Mouse (Mus musculus) MEL (cell line): Measurements from ENCODE around the gene Arl5b.

ENCODE experiments used
- CTCF ChIP-seq, 3 experiments: IDR thresholded peaks in 2 of 3; conservative IDR thresholded peaks in 1 of 3; 2 replicates each; pipeline ENCODE4 v1.5.1; 2011 to 2012; ENCODE audit warnings: low read length in 3 of 3, low read depth in 2 of 3, mild to moderate bottlenecking in 2 of 3, improper control_type of control experiment in 1 of 3, inconsistent platforms in 1 of 3, mixed read lengths in 1 of 3, moderate library complexity in 1 of 3; ENCODE audit not compliant: control insufficient read depth in 1 of 3, insufficient read depth in 1 of 3, poor library complexity in 1 of 3, severe bottlenecking in 1 of 3
- POLR2AphosphoS5 ChIP-seq: IDR thresholded peaks from 2 replicates; pipeline ENCODE4 v1.6.1; 2012; ENCODE audit warnings: low read depth, borderline replicate concordance, mild to moderate bottlenecking, inconsistent platforms, low read length, moderate library complexity, mixed read lengths
- TCF12 ChIP-seq: IDR thresholded peaks from 2 replicates; pipeline ENCODE4 v1.6.1; 2014; ENCODE audit warnings: low read depth, mild to moderate bottlenecking, inconsistent platforms, low read length, improper control_type of control experiment, moderate library complexity

DNA sequence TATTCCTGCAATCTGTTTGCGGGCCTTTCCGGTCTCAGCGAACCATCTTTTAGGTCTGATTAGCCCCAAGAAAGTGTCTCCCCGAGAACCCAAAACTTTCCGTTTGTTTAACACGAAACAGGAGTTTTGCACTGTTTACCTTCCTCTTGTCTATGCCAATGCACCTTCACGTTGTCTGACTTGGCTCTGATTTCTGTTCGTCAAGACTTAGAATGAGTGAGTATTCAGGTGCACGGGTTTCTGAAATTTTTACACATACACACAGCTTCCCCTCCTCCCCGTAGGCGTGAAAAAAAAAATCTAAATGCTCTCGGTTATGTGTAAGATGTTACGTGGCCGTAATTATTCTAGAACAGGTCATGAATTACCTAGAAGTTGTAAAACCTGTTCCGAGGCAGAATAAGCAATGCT, 6.6 kb downstream of the Arl5b start:
- TF ChIP-seq TCF12 (no peak), CTCF (IDR thresholded peaks at IDR 0.05 in 2 of 3, conservative IDR thresholded peaks at IDR 0.05 in 1 of 3; ENCODE audit: control insufficient read depth in 1 of 3, insufficient read depth in 1 of 3, low read depth in 2 of 3, low read length in 3 of 3, poor library complexity in 1 of 3, severe bottlenecking in 1 of 3) (no peak), POLR2AphosphoS5 (no peak)
